Mouse (Mus musculus): ENCODE measurements around the gene Chst3. TPM values are rescaled to one million over a fixed set of nuclear protein-coding genes. Genes with fewer than 3 reads are reported as not detected.

Gene Chst3
- polyA plus RNA-seq, 1 experiment: 0.52 TPM

DNA sequence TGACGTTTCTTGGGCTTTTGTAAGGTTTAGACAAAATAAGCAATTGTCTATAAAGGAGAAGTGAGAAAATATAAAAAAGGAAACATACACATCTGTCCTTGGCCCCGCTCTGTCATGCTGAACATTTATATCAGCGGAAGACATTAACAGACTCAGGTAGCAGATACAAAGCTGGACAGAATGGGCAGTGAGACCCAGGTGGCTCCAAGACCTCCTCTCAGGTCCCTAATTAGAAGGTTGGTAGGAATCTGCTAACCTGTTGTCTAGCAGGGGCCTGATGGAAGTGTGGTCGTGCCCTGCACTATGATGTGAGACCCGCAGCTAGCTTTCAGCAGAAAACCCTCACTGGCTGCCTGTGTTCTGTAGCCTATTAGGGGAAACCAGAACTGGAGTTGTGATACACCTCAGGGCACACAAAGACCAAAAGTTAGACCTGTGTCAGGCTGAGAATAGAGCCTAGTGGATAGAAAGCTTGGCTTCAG lies 1.0 kb upstream of the Chst3 start:
- Histone ChIP-seq H3K27ac (ENCODE audit: control insufficient read depth, insufficient read depth, low read depth, low read length) (no peak overlapping the region), H3K4me1 (ENCODE audit: control insufficient read depth, insufficient read depth, low read length) (peaks cover 7% of the 10 kb centered on the region; the same call in 1 of the 2 replicates), H3K36me3 (ENCODE audit: control insufficient read depth, insufficient read depth, low read length) (no peaks in the 10 kb centered on the region), H3K27me3 (ENCODE audit: control insufficient read depth, insufficient read depth, low read length) (peaks cover 4% of the 10 kb centered on the region), H3K4me3 (ENCODE audit: control insufficient read depth, low read depth, low read length) (no peak overlapping the region)
- TF ChIP-seq POLR2A (IDR thresholded peaks at IDR 0.05; ENCODE audit: control insufficient read depth, low read depth, low read length) (no peak), CTCF (IDR thresholded peaks at IDR 0.05; ENCODE audit: control insufficient read depth, insufficient read depth, insufficient replicate concordance, low read depth, low read length) (no peak)

GRCm38 (mm10) chr10:60218033-60218590 lies 948 bp downstream of the Chst3 start:
- Histone ChIP-seq H3K27me3 (ENCODE audit: control insufficient read depth, insufficient read depth, low read length) (peaks cover 4% of the 10 kb centered on the region), H3K4me1 (ENCODE audit: control insufficient read depth, insufficient read depth, low read length) (peaks cover 7% of the 10 kb centered on the region; the same call in 1 of the 2 replicates), H3K36me3 (ENCODE audit: control insufficient read depth, insufficient read depth, low read length) (no peaks in the 10 kb centered on the region), H3K4me3 (ENCODE audit: control insufficient read depth, low read depth, low read length) (peak overlapping the region; percentile 76), H3K27ac (ENCODE audit: control insufficient read depth, insufficient read depth, low read depth, low read length) (no peak overlapping the region)
- TF ChIP-seq CTCF (IDR thresholded peaks at IDR 0.05; ENCODE audit: control insufficient read depth, insufficient read depth, insufficient replicate concordance, low read depth, low read length) (no peak), POLR2A (IDR thresholded peaks at IDR 0.05; ENCODE audit: control insufficient read depth, low read depth, low read length) (no peak)

DNA sequence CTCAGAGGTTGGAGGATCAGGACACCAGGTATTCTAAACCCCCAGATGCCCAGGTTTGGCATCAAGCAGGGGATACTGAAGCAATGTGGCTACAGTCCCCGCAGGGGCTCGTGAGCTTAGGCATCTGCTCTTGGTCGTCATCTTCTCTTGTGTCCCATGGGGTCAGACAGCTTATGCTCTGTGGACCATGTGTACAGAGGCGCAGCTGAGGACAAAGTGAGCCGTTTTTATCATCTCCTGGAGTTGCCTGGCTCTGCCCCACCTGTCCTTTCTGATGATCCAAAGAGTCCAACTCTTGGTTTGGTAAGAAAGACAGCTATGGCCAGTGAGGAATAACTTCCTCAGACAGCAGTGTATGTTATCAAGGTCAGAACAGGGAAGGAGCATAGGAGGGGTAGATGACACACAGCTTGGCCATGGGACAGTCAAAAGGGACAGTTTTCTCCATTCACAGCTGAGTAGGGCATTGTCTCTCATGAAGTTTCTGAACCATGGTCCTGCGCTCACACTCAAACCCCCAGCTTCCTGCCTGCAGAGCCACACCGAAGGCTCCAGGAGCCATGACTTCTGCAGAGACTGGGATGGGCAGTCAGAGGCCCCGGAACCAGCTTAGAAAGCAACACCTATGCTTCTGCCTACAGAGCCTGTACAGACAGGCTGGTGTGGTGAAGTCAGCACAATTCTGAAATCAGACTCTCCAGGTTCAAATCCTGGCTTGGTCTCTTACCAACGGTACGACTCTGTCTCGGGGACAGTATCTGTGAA lies 2.5 kb downstream of the Chst3 start:
- no peak overlapping the region for H3K4me3 ChIP-seq (ENCODE audit: control insufficient read depth, low read depth, low read length)
- TF ChIP-seq CTCF (IDR thresholded peaks at IDR 0.05; ENCODE audit: control insufficient read depth, insufficient read depth, insufficient replicate concordance, low read depth, low read length) (no peak), POLR2A (IDR thresholded peaks at IDR 0.05; ENCODE audit: control insufficient read depth, low read depth, low read length) (no peak)
- no peak overlapping the region for H3K27ac ChIP-seq (ENCODE audit: control insufficient read depth, insufficient read depth, low read depth, low read length)
- H3K36me3 ChIP-seq (ENCODE audit: control insufficient read depth, insufficient read depth, low read length): no peaks in the 10 kb centered on the region
- H3K4me1 ChIP-seq (ENCODE audit: control insufficient read depth, insufficient read depth, low read length): peaks cover 7% of the 10 kb centered on the region; the same call in 1 of the 2 replicates
- peaks cover 4% of the 10 kb centered on the region for H3K27me3 ChIP-seq (ENCODE audit: control insufficient read depth, insufficient read depth, low read length)

GRCm38 (mm10) chr10:60215077-60215960 lies 3.7 kb downstream of the Chst3 start:
- H3K27me3 ChIP-seq (ENCODE audit: control insufficient read depth, insufficient read depth, low read length): peaks cover 4% of the 10 kb centered on the region
- no peak for TF ChIP-seq CTCF (IDR thresholded peaks at IDR 0.05; ENCODE audit: control insufficient read depth, insufficient read depth, insufficient replicate concordance, low read depth, low read length)
- no peak for TF ChIP-seq POLR2A (IDR thresholded peaks at IDR 0.05; ENCODE audit: control insufficient read depth, low read depth, low read length)
- H3K4me1 ChIP-seq (ENCODE audit: control insufficient read depth, insufficient read depth, low read length): peaks cover 7% of the 10 kb centered on the region; the same call in 1 of the 2 replicates

DNA sequence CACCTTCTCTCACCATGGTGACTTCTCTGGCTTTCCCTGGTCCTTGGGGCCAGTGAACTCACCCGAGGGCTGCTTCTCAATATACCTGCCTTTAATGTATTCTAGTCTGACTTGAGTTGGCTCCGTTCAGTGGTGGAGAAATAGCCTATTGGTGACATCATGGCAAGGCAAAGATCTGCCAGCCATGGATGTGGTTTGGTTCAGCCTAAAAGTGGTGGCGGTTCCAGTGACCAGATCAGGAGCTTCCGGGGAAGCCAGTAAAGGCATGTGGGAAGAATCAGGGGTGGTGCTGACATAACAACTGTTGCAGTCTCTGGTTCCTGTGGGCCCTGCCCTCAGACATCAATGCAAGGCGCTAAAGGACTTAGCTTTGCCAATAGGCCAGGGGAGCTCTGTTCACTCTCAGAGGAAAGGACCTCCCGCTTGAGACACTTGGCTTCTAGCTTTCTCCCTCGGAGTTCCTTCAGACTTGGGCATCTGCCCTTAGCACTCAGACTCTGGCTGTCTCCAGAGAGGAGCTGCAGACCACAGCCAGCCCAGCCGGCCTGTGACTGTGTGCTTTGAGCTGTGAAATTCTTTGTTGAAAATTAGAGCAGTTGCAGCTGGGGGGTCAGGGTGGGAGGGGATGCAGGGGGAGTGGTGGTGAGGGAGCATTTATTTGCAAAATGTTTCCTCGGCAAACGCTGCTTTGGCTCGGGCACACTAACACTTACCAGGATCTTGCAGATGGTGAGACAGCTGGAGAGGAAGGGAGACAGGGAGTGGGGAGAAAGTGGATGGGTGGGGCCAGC lies 6.3 kb downstream of the Chst3 start:
- no peak for TF ChIP-seq CTCF (IDR thresholded peaks at IDR 0.05; ENCODE audit: control insufficient read depth, insufficient read depth, insufficient replicate concordance, low read depth, low read length)
- TF ChIP-seq POLR2A (IDR thresholded peaks at IDR 0.05; ENCODE audit: control insufficient read depth, low read depth, low read length): no peak
- Histone ChIP-seq H3K27me3 (ENCODE audit: control insufficient read depth, insufficient read depth, low read length) (no peaks in the 10 kb centered on the region), H3K4me1 (ENCODE audit: control insufficient read depth, insufficient read depth, low read length) (no peaks in the 10 kb centered on the region; the same call in 1 of the 2 replicates), H3K36me3 (ENCODE audit: control insufficient read depth, insufficient read depth, low read length) (no peaks in the 10 kb centered on the region), H3K4me3 (ENCODE audit: control insufficient read depth, low read depth, low read length) (no peak overlapping the region), H3K27ac (ENCODE audit: control insufficient read depth, insufficient read depth, low read depth, low read length) (no peak overlapping the region)

More at GRCm38 (mm10) chr10:60215077-60215960, 3.7 kb downstream of the Chst3 start:
- Histone ChIP-seq H3K36me3 (ENCODE audit: control insufficient read depth, insufficient read depth, low read length) (no peaks in the 10 kb centered on the region), H3K27ac (ENCODE audit: control insufficient read depth, insufficient read depth, low read depth, low read length) (peak overlapping the region; percentile 24; the same call in 1 of the 2 replicates), H3K4me3 (ENCODE audit: control insufficient read depth, low read depth, low read length) (no peak overlapping the region)

- Histone ChIP-seq H3K36me3 (ENCODE audit: control insufficient read depth, insufficient read depth, low read length) (no peaks in the 10 kb centered on the region), H3K4me3 (ENCODE audit: control insufficient read depth, low read depth, low read length) (no peak overlapping the region), H3K27ac (ENCODE audit: control insufficient read depth, insufficient read depth, low read depth, low read length) (no peak overlapping the region), H3K27me3 (ENCODE audit: control insufficient read depth, insufficient read depth, low read length) (no peaks in the 10 kb centered on the region), H3K4me1 (ENCODE audit: control insufficient read depth, insufficient read depth, low read length) (no peaks in the 10 kb centered on the region; the same call in 1 of the 2 replicates)
- TF ChIP-seq POLR2A (IDR thresholded peaks at IDR 0.05; ENCODE audit: control insufficient read depth, low read depth, low read length): no peak
These were observed 7.5 kb downstream of the Chst3 start for GRCm38 (mm10) chr10:60211501-60212005.
